Mouse (Mus musculus): Measurements from ENCODE around the gene Acsl1. TPM values are rescaled to one million over a fixed set of nuclear protein-coding genes. Genes with fewer than 3 reads are reported as not detected.
"Not testable (repeated sequence)": the region's sequence is repeated elsewhere in the genome, so short reads cannot be mapped to it uniquely, and the experiment has no call there.

Acsl1 gene
- total RNA-seq, 2 experiments from 2014 or later: 403 to 767 TPM

- no peak for DNase-seq (ENCODE audit: low spot score in 2 of 2)
Observed at GRCm38 (mm10) chr8:46551029-46551428, 80.2 kb downstream of the Acsl1 start.

DNA sequence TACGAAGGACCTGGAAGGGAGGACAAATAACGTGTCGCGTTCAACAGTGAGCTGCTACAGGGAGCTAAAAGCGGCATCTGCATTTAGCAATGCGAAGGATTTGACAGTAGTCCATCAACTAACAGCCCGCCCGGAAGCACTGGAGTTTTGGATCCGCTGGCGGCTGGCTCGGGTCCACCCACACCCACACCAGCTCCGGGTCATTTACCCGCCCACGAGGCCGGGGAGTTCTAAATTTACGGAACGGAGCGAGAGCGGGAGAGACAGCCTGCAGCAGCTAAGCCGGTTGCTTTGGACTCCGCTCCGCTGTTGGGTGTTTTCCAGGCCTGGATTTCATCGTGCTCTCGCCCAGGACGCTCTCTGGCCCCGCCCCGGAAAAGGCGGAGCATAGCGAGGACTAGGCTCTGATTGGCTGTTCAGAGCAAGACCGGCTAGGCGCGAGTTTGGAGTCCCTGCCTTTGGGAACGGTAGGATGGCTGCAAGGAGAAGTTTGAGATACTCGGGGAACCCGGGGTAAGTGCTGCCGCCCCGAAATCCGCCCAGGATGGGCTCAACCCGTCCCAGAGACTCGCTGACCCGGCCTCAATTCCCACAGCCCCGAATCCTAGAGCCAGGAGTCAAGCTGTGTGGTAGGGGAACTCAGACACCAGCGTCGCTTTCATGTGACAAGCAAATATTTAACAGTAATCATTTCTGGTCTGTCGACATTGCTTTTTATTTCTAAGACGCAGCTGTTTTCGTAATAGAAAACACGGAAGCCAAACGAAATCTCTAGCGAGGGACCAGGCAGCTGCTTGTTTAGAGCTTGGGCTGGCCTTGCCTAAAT, 81.0 kb downstream of the Acsl1 start, which contains the start of gene Cenpu:
Gene Cenpu, plus strand, starts transcription at position 414 of the 826 bp plus-strand sequence.
- DNase-seq (ENCODE audit: low spot score in 2 of 2): peak; percentile 99

DNA sequence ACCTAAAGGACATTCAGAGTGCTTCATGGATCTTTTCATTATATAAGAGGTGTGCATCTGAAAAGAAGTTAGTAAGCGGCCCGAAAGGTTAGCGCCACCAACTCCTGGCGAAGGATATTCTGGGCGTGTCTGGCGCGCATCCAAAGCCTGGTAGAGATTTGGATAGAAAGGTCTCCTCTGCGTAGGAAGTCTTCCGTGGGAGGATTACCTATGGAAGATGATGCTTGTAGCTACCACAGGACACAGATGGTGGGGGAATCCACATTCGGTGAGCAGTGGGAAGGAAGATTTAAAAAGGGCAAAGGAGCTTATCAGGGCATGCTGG, 81.6 kb downstream of the Acsl1 start:
- DNase-seq (ENCODE audit: low spot score in 2 of 2): no peak

GRCm38 (mm10) chr8:46559428-46559827, 88.6 kb downstream of the Acsl1 start:
- DNase-seq (ENCODE audit: low spot score in 2 of 2): peak; percentile 25 to 37

GRCm38 (mm10) chr8:46562333-46562732, 91.5 kb downstream of the Acsl1 start:
- DNase-seq (ENCODE audit: low spot score in 2 of 2): no peak

- DNase-seq (ENCODE audit: low spot score in 2 of 2): no peak
Observed at GRCm38 (mm10) chr8:46566914-46567529, 96.2 kb downstream of the Acsl1 start.

GRCm38 (mm10) chr8:46567946-46568345, 97.1 kb downstream of the Acsl1 start:
- DNase-seq (ENCODE audit: low spot score in 2 of 2): no peak

DNA sequence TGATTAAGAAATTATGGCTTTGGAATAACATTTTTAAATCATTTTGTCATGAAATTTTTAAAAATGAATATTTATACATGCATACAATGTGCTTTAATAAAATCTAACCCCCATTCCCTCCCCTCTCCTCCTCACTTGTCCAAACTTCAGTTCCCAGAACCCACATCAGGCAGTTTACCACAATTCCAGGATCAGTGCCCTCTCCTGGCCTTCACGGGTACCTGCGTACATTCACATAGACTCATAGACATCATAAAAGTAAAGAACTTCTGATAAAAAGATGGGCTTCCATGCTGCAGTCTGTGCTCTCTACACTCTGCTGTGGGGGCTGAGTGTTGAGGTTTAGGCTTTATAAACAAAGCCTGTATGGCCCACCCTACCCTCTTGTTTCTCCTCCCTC, 98.1 kb downstream of the Acsl1 start:
- no peak for DNase-seq (ENCODE audit: low spot score in 2 of 2)

- no peak for DNase-seq (ENCODE audit: low spot score in 2 of 2)
Observed at GRCm38 (mm10) chr8:46569659-46570441, 99.0 kb downstream of the Acsl1 start.

DNA sequence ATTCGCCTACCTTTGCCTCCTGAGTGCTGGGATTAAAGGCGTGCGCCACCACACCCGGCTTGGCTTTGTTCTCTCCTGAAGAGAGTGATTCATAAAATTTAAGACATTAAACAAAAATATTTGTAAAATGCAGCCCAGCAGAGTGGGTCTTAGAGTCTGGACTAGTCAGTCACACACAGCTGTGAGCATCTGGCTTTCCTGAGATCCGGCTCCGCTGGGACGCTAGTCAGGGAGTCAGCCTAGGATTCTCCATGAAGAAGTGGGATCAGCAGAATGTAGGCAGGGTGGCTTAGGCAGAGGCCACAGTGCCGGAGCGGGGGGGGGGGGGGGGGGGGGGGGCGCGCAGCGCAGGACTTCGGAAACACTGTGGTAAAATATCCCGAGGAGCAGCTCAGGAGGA, 99.8 kb downstream of the Acsl1 start:
- no peak for DNase-seq (ENCODE audit: low spot score in 2 of 2)

GRCm38 (mm10) chr8:46573446-46573845, 102.6 kb downstream of the Acsl1 start:
- no peak for DNase-seq (ENCODE audit: low spot score in 2 of 2)

GRCm38 (mm10) chr8:46573964-46574363, 103.1 kb downstream of the Acsl1 start:
- DNase-seq (ENCODE audit: low spot score in 2 of 2): no peak

- no peak for DNase-seq (ENCODE audit: low spot score in 2 of 2)
Observed at GRCm38 (mm10) chr8:46578794-46579193, 108.0 kb downstream of the Acsl1 start.

DNA sequence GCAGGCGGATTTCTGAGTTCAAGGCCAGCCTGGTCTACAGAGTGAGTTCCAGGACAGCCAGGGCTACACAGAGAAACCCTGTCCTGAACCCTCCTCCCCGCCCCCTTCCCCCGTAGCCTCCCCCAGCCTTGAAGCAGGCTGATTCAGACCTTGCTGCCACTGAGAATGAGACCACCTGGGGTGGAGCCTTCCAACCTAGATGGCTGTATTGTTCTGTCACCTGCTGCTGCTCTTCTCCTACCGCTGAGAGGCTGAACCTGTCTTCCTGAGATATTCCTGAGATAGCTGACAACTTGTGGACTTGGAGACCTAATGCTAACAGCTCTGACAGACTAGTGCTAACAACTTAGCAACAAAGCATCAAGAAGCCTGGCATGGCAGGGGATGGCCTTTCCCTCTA, 113.5 kb downstream of the Acsl1 start:
- DNase-seq (ENCODE audit: low spot score in 2 of 2): not testable (repeated sequence)

GRCm38 (mm10) chr8:46585576-46585975, 114.7 kb downstream of the Acsl1 start:
- DNase-seq (ENCODE audit: low spot score in 2 of 2): no peak

Other genes with a start within 250 kb of the Acsl1 start
- gene Helt, start 176.4 kb upstream of the Acsl1 start, total RNA-seq (2021): not detected
- gene Cenpu, start 81.0 kb downstream of the Acsl1 start, total RNA-seq (2021): 1 to 10 TPM; 1.1 to 2.0 TPM
- 10 to 100 TPM in 1 of 2 experiments, 1 to 10 TPM in 1; 8.6 to 12.0 TPM for gene Primpol, start 146.2 kb downstream of the Acsl1 start, total RNA-seq (2021)
- gene Casp3, start 146.3 kb downstream of the Acsl1 start, total RNA-seq (2021): 10 to 100 TPM; 13.7 to 14.8 TPM